Mouse (Mus musculus) heart, postnatal 4 days (tissue): Measurements from ENCODE around the gene Tmem218. TPM values are rescaled to one million over a fixed set of nuclear protein-coding genes. Genes with fewer than 3 reads are reported as not detected.
A peak's percentile ranks its signal among the peaks of the same experiment; 100 is the strongest.

ENCODE experiments used
- DNase-seq: peaks from one replicate; pipeline ENCODE4 v3.0.0; 2021
- total RNA-seq, 2 experiments: library from RNA; stranded (reverse); gene quantifications; 2 replicates each; pipeline ENCODE4 v1.2.3; 2021

The Tmem218 gene
- total RNA-seq, result 1 to 10 TPM; 6.5 to 6.6 TPM

- peak; percentile 93 for DNase-seq
Measured at GRCm38 (mm10) chr9:37207929-37208411, at the start of gene Tmem218. Tmem218 (plus strand) TSS chr9:37208223.

GRCm38 (mm10) chr9:37160686-37161085 lies 47.3 kb upstream of the Tmem218 start:
- no peak for DNase-seq

- DNase-seq, result no peak
Measured at GRCm38 (mm10) chr9:37166899-37167298, 41.1 kb upstream of the Tmem218 start.

DNA sequence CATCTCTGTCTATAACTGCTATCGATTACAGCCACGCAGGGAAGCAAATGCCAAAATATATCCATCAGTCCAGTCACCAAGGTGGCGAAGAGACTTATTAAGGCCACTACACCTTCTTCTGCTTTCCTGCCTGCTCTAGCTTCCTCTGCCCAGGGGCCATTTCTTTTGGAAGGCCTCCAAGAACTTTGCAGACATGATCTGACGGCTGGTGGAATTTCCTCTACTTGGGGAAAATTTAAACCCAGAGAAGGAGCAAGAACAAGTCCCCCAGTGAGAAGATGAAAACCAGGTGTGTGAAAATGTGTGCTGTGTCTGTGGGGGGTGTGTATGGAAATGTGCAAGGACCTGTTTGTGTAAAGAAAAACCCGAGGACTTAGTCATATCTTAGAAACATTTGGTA lies 34.6 kb upstream of the Tmem218 start:
- no peak for DNase-seq

DNA sequence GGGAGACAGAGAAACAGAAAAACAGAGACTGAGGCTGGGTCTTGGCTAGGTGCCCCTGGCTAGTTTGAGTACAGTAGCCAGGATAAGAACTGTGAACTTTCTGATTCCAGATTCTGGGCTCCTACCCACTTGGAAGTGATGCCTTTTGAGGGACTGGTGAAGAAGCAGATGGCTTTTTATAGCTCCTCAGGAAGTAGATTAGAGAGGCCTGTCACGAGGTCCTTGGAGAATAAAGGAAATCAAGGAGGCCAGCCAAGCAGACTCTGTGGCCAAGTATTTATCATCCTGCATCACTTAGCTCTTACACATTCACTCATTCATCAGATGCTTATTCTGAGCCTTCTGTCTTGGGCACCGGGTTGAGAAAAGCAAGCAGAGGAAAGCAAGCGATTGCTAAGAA lies 32.0 kb upstream of the Tmem218 start:
- DNase-seq, result peak; percentile 15

GRCm38 (mm10) chr9:37177107-37177506 lies 30.9 kb upstream of the Tmem218 start:
- peak; percentile 73 for DNase-seq

- DNase-seq, result no peak
Measured at GRCm38 (mm10) chr9:37177551-37177950, 30.5 kb upstream of the Tmem218 start.

DNA sequence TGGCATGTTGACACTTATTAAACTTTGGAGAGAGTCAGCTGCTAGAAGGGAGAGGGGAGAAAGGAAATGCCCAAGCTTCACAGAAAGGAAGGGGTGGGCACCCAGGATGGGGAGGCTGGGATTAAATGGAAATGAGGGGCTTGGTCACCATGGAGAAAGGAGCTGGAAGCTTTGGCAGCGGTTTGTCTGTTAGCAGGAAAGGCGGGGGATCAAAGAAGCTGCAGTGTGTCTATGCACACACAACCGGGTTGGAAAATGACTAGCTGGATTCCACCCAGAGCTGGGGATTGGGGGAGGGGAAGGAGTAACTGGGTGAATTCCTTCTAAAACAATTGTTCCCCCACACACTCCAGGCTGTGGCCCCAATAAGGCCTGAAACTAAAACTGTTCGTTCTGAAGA lies 29.1 kb upstream of the Tmem218 start:
- no peak for DNase-seq

GRCm38 (mm10) chr9:37179596-37179995 lies 28.4 kb upstream of the Tmem218 start:
- no peak for DNase-seq

- no peak for DNase-seq
Measured at GRCm38 (mm10) chr9:37181596-37181995, 26.4 kb upstream of the Tmem218 start.

- no peak for DNase-seq
Measured at GRCm38 (mm10) chr9:37183176-37183575, 24.8 kb upstream of the Tmem218 start.

DNA sequence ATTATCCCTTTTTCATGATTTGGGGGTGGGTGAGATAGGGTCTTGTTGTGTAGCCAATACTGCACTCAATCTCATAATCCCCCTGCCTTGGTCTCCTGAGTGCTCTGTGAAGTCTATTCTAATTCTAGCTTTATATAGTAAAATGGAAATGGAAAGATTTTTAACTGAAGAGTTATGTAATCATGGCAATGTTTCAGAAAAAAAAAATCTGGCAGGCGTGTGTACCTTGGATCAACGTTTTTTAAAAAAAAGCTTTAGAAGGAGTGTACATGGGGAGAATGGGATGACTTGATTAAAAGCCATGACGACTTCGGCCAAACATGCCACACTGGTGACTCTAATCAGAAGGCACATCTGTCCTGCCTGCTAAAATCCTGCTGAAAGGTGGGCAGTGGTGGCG lies 20.6 kb upstream of the Tmem218 start:
- DNase-seq, result no peak

DNA sequence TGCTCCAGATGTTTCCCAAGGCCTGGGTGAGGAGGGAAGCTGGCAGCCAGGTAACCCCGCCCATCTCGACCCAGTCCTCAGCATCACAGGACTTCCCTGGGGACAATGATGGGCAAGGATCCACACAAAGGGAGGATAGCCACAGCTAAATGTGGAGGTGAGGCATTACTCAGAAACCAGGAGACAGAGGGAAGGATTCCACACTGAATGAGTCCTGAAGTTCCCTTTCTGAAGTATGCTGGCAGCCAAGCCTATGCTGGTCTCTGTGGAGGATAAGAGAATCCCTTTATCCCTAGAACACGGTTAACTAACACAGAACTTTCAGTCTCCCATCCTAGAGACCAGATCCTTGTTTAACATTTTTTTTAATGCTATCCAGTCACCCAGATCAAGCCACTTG lies 20.0 kb upstream of the Tmem218 start:
- DNase-seq, result no peak

DNA sequence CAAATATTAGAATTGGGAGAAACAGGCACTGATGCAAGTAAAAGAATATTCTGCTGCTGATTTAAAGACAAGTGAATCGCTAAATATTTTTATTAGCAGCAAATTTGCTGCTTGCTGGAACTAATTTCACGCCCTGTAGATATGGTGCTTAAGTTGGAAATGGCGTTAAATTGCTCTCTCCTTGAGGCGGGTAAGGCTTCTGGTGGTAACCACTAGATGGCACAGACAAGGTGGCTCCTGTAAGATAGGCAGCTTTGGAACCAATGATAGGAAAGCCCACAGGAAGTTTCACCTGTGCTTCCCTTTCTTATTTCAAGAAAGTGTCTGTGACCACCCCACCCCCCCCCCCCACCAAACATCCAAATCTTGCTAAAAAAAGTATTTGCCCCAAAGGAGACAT lies 11.0 kb upstream of the Tmem218 start:
- no peak for DNase-seq

DNA sequence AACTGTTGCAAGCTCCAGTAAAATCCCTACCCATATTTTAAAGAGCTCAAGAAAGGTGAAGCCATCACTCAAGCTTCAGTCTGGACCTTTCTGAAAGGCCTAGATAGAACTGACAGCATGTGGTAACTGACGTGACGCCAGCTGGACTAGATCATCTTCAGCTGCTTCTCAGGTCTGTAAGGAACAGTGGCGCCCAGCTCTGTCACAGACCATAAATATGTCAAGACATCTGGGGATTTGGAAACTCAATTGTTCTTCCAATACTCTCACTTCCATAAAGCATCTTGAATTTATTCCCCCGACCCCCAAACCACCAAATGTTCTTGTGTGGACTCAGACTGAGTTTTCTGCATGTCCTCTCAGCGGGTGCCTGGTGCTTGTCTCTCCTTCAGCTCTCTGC lies 7.6 kb upstream of the Tmem218 start:
- DNase-seq, result no peak

- DNase-seq, result no peak
Measured at GRCm38 (mm10) chr9:37203884-37204283, 4.1 kb upstream of the Tmem218 start.

DNA sequence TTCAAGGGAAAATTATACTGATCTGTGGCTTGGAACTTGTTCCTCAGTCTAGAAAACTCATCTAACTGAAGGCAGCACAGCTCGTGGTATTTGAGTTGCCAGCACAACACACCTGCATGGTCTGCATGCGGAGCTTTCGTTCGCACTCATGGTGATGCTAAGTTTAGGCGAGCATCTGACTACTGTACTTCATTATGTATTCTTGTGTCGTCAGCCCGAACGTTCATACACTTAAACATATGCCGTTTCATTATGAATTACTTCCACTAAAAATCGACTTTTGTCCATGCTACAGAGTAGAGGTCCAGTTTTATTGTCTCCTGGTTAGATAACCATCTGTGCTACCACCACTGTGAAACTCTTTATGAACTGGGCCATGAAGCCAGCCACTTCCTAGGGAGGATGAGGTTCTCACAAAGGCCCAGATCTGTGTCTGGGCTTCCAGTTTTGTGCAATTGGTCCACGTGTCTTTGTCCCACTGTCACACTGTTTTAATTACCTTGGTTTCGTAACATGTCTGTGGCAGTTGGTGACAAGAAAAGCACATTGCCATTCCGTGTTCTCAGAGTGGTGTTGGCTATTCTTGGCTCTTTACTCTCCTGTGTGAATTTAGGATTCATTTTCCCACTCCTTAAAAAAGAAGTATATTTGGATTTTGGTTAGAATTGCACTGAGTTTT lies 5.2 kb downstream of the Tmem218 start:
- DNase-seq, result no peak

GRCm38 (mm10) chr9:37214327-37215060 lies 6.5 kb downstream of the Tmem218 start:
- DNase-seq, result no peak

GRCm38 (mm10) chr9:37220755-37221154 lies 12.7 kb downstream of the Tmem218 start:
- no peak for DNase-seq

DNA sequence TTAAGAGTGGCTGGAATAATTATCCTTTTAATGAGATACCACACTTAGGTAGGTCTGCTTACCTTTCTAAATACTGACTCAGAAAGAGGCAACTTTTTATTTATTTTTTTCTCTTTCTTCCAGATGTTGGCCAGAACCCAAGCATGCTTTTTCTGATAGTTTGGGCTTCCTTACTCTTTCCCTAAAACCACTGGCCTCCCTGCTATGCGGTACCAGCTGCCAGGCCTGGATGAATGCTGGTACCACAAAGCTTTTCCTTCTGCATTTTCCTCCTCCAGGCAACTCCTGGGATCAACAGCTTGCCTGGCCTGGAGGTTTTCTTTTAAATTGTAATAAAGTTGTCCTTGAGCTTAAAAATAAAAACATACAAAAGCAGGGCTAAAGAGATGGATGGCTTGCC lies 17.6 kb downstream of the Tmem218 start:
- no peak for DNase-seq

GRCm38 (mm10) chr9:37229880-37230325 lies 21.9 kb downstream of the Tmem218 start:
- peak; percentile 78 for DNase-seq

DNA sequence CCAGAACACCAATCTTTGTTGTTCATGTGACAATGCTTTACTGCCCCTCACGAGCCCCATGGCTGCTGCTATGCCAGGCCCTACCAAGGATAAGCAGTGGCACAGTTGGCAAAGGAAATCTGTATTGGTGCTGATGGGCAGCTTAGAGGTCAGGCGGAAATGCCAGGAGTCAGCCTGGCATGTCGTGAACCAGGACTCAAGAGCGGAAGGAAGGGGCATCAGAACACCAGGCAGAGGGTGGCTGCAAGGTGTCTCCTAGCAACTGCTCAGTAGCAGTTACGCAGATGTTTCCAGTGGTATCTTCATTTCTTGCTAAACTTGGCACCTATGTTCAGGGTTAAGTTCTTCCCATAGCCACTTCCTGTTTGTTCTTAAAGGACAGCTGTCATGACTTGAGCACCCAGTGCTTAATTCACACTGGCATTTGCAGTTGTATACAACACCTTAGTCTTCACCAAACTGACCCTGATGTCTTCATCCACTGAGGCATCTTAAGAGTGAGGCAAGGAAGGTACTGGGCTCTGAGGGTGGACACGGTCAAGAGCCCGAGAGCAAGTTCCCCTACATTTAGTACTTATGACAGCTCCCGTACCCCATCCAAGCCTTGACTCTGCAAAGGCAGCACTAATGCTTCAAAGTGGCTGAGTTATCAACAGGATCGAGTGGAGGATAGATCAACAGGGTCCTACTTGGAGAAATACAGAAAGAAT lies 22.6 kb downstream of the Tmem218 start:
- DNase-seq, result no peak
